In the genomic region with DNA sequence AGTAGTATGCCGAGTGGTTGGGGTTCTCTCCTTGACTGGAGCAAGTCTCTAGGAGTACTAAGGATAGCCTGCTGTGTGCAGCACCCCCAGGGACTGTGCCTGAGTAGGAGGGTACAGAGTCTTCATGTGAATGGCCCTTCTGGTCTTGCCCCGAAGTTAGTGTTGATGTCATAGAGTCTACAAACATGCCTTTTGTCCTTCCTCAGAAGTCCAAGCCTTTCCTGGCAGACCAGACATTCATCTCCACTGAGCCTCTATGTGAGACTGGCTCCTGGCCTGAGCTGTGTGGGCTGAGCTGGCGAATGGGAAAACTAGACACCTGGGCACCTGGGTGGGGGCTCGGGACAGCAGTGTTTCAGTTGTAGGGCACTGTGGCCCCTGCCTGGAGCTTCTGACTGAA, we compare ENCODE assay signal across 30 mouse cellular contexts. TPM values are rescaled to one million over a fixed set of nuclear protein-coding genes. Genes with fewer than 3 reads are reported as not detected.
A peak's percentile ranks its signal among the peaks of the same experiment; 100 is the strongest.
DNase-seq lines count a peak whose midpoint lies in the region; ATAC-seq and TF ChIP-seq lines count a peak whose summit lies in the region.
"Had no signal": no experiment of that assay in that cellular context is flagged by ENCODE, and none has a peak within 500 bp of the region (broad histone marks: within the 10 kb centered on the region; RNA-seq: fewer than 3 reads in every experiment).

No protein-coding gene starts in this region.

- no peak overlapping the region for H3K27ac ChIP-seq in liver, embryonic 14.5 days
- H3K27ac ChIP-seq in liver, embryonic 12.5 days = no peak overlapping the region
- peak overlapping the region; percentile 52 for H3K27ac ChIP-seq in intestine, embryonic 16.5 days (ENCODE audit: low read length)
- H3K27ac ChIP-seq in limb, embryonic 15.5 days = peak overlapping the region; percentile 43; the same call in 1 of the 2 replicates
- H3K27ac ChIP-seq in stomach, embryonic 14.5 days (ENCODE audit: low read length) = peak overlapping the region; percentile 27; the same call in 1 of the 2 replicates
- no peak overlapping the region for H3K27ac ChIP-seq in hindbrain, embryonic 14.5 days
- H3K27ac ChIP-seq: embryonic facial prominence, embryonic 12.5 days; forebrain, embryonic 10.5 days; forebrain, embryonic 15.5 days; gastrocnemius, adult 2 months; heart, embryonic 13.5 days; hindbrain, embryonic 15.5 days; kidney, postnatal 0 days had no signal

- H3K4me2 ChIP-seq in liver, embryonic 14.5 days (ENCODE audit: low read depth) = no peak overlapping the region; the same call in 1 of the 2 replicates
- no peak overlapping the region for H3K4me2 ChIP-seq in liver, embryonic 12.5 days
- no peak overlapping the region for H3K4me2 ChIP-seq in intestine, embryonic 16.5 days (ENCODE audit: low read depth, low read length)
- H3K4me2 ChIP-seq in limb, embryonic 15.5 days = no peak overlapping the region
- no peak overlapping the region for H3K4me2 ChIP-seq in stomach, embryonic 14.5 days (replicated peaks; ENCODE audit: low read depth, low read length)
- H3K4me2 ChIP-seq in hindbrain, embryonic 14.5 days (replicated peaks) = no peak overlapping the region
- H3K4me2 ChIP-seq: embryonic facial prominence, embryonic 12.5 days; forebrain, embryonic 15.5 days; heart, embryonic 13.5 days; hindbrain, embryonic 15.5 days had no signal

- no peak for DNase-seq in liver, embryonic 14.5 days (ENCODE audit: low read depth in 3 of 3, low spot score in 3 of 3)
- no peak for DNase-seq in gastrocnemius, adult 18-20 months (ENCODE audit: low spot score)
- no peak for DNase-seq in urinary bladder, adult 2 months (ENCODE audit: low spot score)
- DNase-seq in hindbrain, embryonic 14.5 days (ENCODE audit: low spot score) = no peak
- DNase-seq: adrenal gland, postnatal 25 days; cerebellum, adult 11-12 months; cerebellum, adult 9-11 months; embryo, embryonic 11 days; heart, postnatal 10 days; kidney, adult 8-10 months; kidney, postnatal 4 days; layer of hippocampus, postnatal 36 days; lung, adult 2 months; lung, postnatal 36 days; midbrain, embryonic 14.5 days; thymus, adult 2 months; thymus, postnatal 36 days had no signal

- no peaks in the 10 kb centered on the region for H3K9me3 ChIP-seq in liver, embryonic 14.5 days (ENCODE audit: control insufficient read depth, low read length)
- no peaks in the 10 kb centered on the region for H3K9me3 ChIP-seq in liver, embryonic 12.5 days (replicated peaks)
- no peaks in the 10 kb centered on the region for H3K9me3 ChIP-seq in intestine, embryonic 16.5 days (ENCODE audit: control insufficient read depth, low read length)
- H3K9me3 ChIP-seq in limb, embryonic 15.5 days = no peaks in the 10 kb centered on the region
- no peaks in the 10 kb centered on the region for H3K9me3 ChIP-seq in stomach, embryonic 14.5 days (ENCODE audit: control insufficient read depth, low read depth, low read length)
- no peaks in the 10 kb centered on the region for H3K9me3 ChIP-seq in hindbrain, embryonic 14.5 days (ENCODE audit: control insufficient read depth, low read length)
- H3K9me3 ChIP-seq: embryonic facial prominence, embryonic 12.5 days; forebrain, embryonic 10.5 days; forebrain, embryonic 15.5 days; heart, embryonic 13.5 days; hindbrain, embryonic 15.5 days; megakaryocyte, embryonic 14.5 days had no signal

- ATAC-seq in liver, embryonic 14.5 days (ENCODE audit: insufficient read depth) = 0 out of 2 replicates have a peak, but pooled peaks have one; percentile 16
- no peak for ATAC-seq in liver, embryonic 12.5 days
- ATAC-seq in intestine, embryonic 16.5 days = peak; percentile 17
- no peak for ATAC-seq in limb, embryonic 15.5 days (ENCODE audit: insufficient number of reproducible peaks, low FRiP score, low TSS enrichment, low read depth)
- ATAC-seq in stomach, embryonic 14.5 days (ENCODE audit: insufficient number of reproducible peaks, insufficient read depth, low FRiP score, low read depth) = no peak
- ATAC-seq in hindbrain, embryonic 14.5 days (ENCODE audit: low FRiP score) = no peak
- ATAC-seq: forebrain, embryonic 15.5 days; inflammation-experienced regulatory T-cells, adult 6 months had no signal

- 56% methylated on average over 4 of the region's 4 CpGs for WGBS in liver, embryonic 14.5 days (ENCODE audit: insufficient replicate concordance)
- WGBS in liver, embryonic 12.5 days (ENCODE audit: insufficient replicate concordance) = 53% methylated on average over 4 of the region's 4 CpGs
- WGBS in intestine, embryonic 16.5 days = 57% methylated on average over 4 of the region's 4 CpGs
- WGBS in limb, embryonic 15.5 days = 69% methylated on average over 4 of the region's 4 CpGs
- 56% methylated on average over 4 of the region's 4 CpGs for WGBS in stomach, embryonic 14.5 days
- 80% methylated on average over 4 of the region's 4 CpGs for WGBS in hindbrain, embryonic 14.5 days

- H3K9ac ChIP-seq in liver, embryonic 14.5 days (replicated peaks) = no peak overlapping the region
- no peak overlapping the region for H3K9ac ChIP-seq in liver, embryonic 12.5 days
- no peak overlapping the region for H3K9ac ChIP-seq in intestine, embryonic 16.5 days (ENCODE audit: low read depth, low read length)
- no peak overlapping the region for H3K9ac ChIP-seq in limb, embryonic 15.5 days
- no peak overlapping the region for H3K9ac ChIP-seq in stomach, embryonic 14.5 days (replicated peaks; ENCODE audit: low read depth, low read length)
- H3K9ac ChIP-seq in hindbrain, embryonic 14.5 days = no peak overlapping the region
- H3K9ac ChIP-seq: embryonic facial prominence, embryonic 12.5 days; forebrain, embryonic 15.5 days; heart, embryonic 13.5 days; hindbrain, embryonic 15.5 days had no signal

- no peak overlapping the region for H3K4me3 ChIP-seq in liver, embryonic 14.5 days (ENCODE audit: insufficient read depth in 1 of 2, low read depth in 2 of 2, low read length in 2 of 2)
- H3K4me3 ChIP-seq in liver, embryonic 12.5 days = no peak overlapping the region
- no peak overlapping the region for H3K4me3 ChIP-seq in intestine, embryonic 16.5 days (ENCODE audit: low read length)
- H3K4me3 ChIP-seq in limb, embryonic 15.5 days = no peak overlapping the region
- no peak overlapping the region for H3K4me3 ChIP-seq in stomach, embryonic 14.5 days (ENCODE audit: low read depth, low read length)
- H3K4me3 ChIP-seq in hindbrain, embryonic 14.5 days (replicated peaks; ENCODE audit: low read length) = no peak overlapping the region
- H3K4me3 ChIP-seq: embryonic facial prominence, embryonic 12.5 days; forebrain, embryonic 10.5 days; forebrain, embryonic 15.5 days; gastrocnemius, adult 2 months; heart, embryonic 13.5 days; hindbrain, embryonic 15.5 days; megakaryocyte, embryonic 14.5 days had no signal

- TF ChIP-seq CTCF in liver, embryonic 14.5 days (IDR thresholded peaks at IDR 0.05; ENCODE audit: low read depth) = no peak

- no peaks in the 10 kb centered on the region for H3K36me3 ChIP-seq in liver, embryonic 14.5 days (replicated peaks; ENCODE audit: control insufficient read depth, insufficient read depth, low read depth)
- H3K36me3 ChIP-seq in liver, embryonic 12.5 days = no peaks in the 10 kb centered on the region
- H3K36me3 ChIP-seq in intestine, embryonic 16.5 days (ENCODE audit: control insufficient read depth, insufficient read depth, low read length) = no peaks in the 10 kb centered on the region
- no peaks in the 10 kb centered on the region for H3K36me3 ChIP-seq in limb, embryonic 15.5 days
- H3K36me3 ChIP-seq in stomach, embryonic 14.5 days (ENCODE audit: control insufficient read depth, insufficient read depth, low read length) = no peaks in the 10 kb centered on the region
- no peaks in the 10 kb centered on the region for H3K36me3 ChIP-seq in hindbrain, embryonic 14.5 days (replicated peaks; ENCODE audit: control insufficient read depth, insufficient read depth)
- H3K36me3 ChIP-seq: embryonic facial prominence, embryonic 12.5 days; forebrain, embryonic 15.5 days; heart, embryonic 13.5 days; hindbrain, embryonic 15.5 days had no signal

- H3K4me1 ChIP-seq in liver, embryonic 14.5 days (replicated peaks; ENCODE audit: control insufficient read depth in 2 of 2, insufficient read depth in 2 of 2, low read length in 1 of 2) = peaks cover 0 to 11% of the 10 kb centered on the region in 2 experiments; a peak in 2 of 4 replicates
- H3K4me1 ChIP-seq in liver, embryonic 12.5 days = peaks cover 57% of the 10 kb centered on the region
- H3K4me1 ChIP-seq in intestine, embryonic 16.5 days (ENCODE audit: control insufficient read depth, insufficient read depth, low read length) = peaks cover 62% of the 10 kb centered on the region
- H3K4me1 ChIP-seq in limb, embryonic 15.5 days = peaks cover 98% of the 10 kb centered on the region
- H3K4me1 ChIP-seq in stomach, embryonic 14.5 days (ENCODE audit: control insufficient read depth, insufficient read depth, low read length) = peaks cover 60% of the 10 kb centered on the region
- no peaks in the 10 kb centered on the region for H3K4me1 ChIP-seq in hindbrain, embryonic 14.5 days (replicated peaks; ENCODE audit: control insufficient read depth, insufficient read depth, low read length)
- H3K4me1 ChIP-seq: forebrain, embryonic 15.5 days; hindbrain, embryonic 15.5 days had no signal

- H3K27me3 ChIP-seq in liver, embryonic 14.5 days (ENCODE audit: control insufficient read depth, insufficient read depth, low read length) = no peaks in the 10 kb centered on the region
- H3K27me3 ChIP-seq in liver, embryonic 12.5 days (replicated peaks) = no peaks in the 10 kb centered on the region; the same call in 1 of the 2 replicates
- H3K27me3 ChIP-seq in intestine, embryonic 16.5 days (replicated peaks; ENCODE audit: control insufficient read depth, insufficient read depth, low read length) = no peaks in the 10 kb centered on the region
- no peaks in the 10 kb centered on the region for H3K27me3 ChIP-seq in limb, embryonic 15.5 days
- no peaks in the 10 kb centered on the region for H3K27me3 ChIP-seq in stomach, embryonic 14.5 days (ENCODE audit: control insufficient read depth, insufficient read depth, low read length)
- no peaks in the 10 kb centered on the region for H3K27me3 ChIP-seq in hindbrain, embryonic 14.5 days (ENCODE audit: control insufficient read depth, insufficient read depth, low read length)
- H3K27me3 ChIP-seq: embryonic facial prominence, embryonic 12.5 days; forebrain, embryonic 15.5 days; heart, embryonic 13.5 days; hindbrain, embryonic 15.5 days had no signal

- no peak for TF ChIP-seq EP300 in liver, embryonic 14.5 days (IDR thresholded peaks at IDR 0.05; ENCODE audit: low read depth)

RNA-seq across cellular contexts. Expression of a gene that starts 8.7 kb away (rescaled TPM):
- 12.6 and 16.8 TPM in 2 replicates for polyA plus RNA-seq in liver, embryonic 14.5 days (2012; rRNA removed)
- polyA plus RNA-seq in liver, embryonic 14.5 days (2014; fragmentation: Nextera tagmentation; extraction: Ambion mirVana) = 15.5 and 15.8 TPM in 2 replicates
- polyA plus RNA-seq in liver, embryonic 12.5 days (2016; fragmentation: Nextera tagmentation; extraction: Ambion mirVana) = 27.7 and 30.2 TPM in 2 replicates
- 102 and 109 TPM in 2 replicates for polyA plus RNA-seq in intestine, embryonic 16.5 days (2015; fragmentation: Nextera tagmentation; extraction: Ambion mirVana)
- 285 and 309 TPM in 2 replicates for polyA plus RNA-seq in limb, embryonic 15.5 days (2015; fragmentation: Nextera tagmentation; extraction: Ambion mirVana)
- polyA plus RNA-seq in stomach, embryonic 14.5 days (2014; fragmentation: Nextera tagmentation; extraction: Ambion mirVana) = 112 and 129 TPM in 2 replicates
- total RNA-seq in gastrocnemius, adult 18-20 months (2021) = 1 to 10 TPM; 2.2 to 3.1 TPM
- 231 TPM in 2 replicates for polyA plus RNA-seq in urinary bladder, adult 2 months (2012; rRNA removed)
- polyA plus RNA-seq in hindbrain, embryonic 14.5 days (2014; fragmentation: Nextera tagmentation; extraction: Ambion mirVana) = 16.8 and 18.1 TPM in 2 replicates

Comparison
In these comparisons a context has a peak if more than half of its experiments do, and no peak if none do; other contexts are left out.
1. ATAC-seq: peak in liver, embryonic 14.5 days (single experiment) and intestine, embryonic 16.5 days (single experiment); none in liver, embryonic 12.5 days (single experiment), limb, embryonic 15.5 days (single experiment), stomach, embryonic 14.5 days (single experiment) and hindbrain, embryonic 14.5 days (single experiment).
2. H3K27ac ChIP-seq: peak in intestine, embryonic 16.5 days (single experiment), limb, embryonic 15.5 days (single experiment) and stomach, embryonic 14.5 days (single experiment); none in liver, embryonic 14.5 days (single experiment), liver, embryonic 12.5 days (single experiment) and hindbrain, embryonic 14.5 days (single experiment).